ENCODE assay signal across 9 mouse cellular contexts in genomic region chr11:62553633-62554032, GRCm38 (mm10). TPM values are rescaled to one million over a fixed set of nuclear protein-coding genes. Genes with fewer than 3 reads are reported as not detected.
DNase-seq lines count a peak whose midpoint lies in the region; ATAC-seq and TF ChIP-seq lines count a peak whose summit lies in the region.
"Had no signal": no experiment of that assay in that cellular context is flagged by ENCODE, and none has a peak within 500 bp of the region (broad histone marks: within the 10 kb centered on the region; RNA-seq: fewer than 3 reads in every experiment).

No protein-coding gene starts in this region.

- intact Hi-C loops in heart, postnatal 14 days (cut with DNase I) = loop anchor here (2.0 to 5.0 kb wide), 2 partner anchors 21 to 96 kb away; partner anchors contain the start of genes Ncor1, Pigl and Trpv2

- TF ChIP-seq RAD21 in MEL (IDR thresholded peaks at IDR 0.05; ENCODE audit: low read depth, low read length) = no peak

- 77% methylated on average over 5 of the region's 5 CpGs for WGBS in heart, embryonic 16.5 days
- 82% methylated on average over 5 of the region's 5 CpGs for WGBS in hindbrain, embryonic 12.5 days
- WGBS in midbrain, embryonic 12.5 days = 84% methylated on average over 5 of the region's 5 CpGs

- TF ChIP-seq POLR2A in MEL (IDR thresholded peaks at IDR 0.05; ENCODE audit: control insufficient read depth in 1 of 2, insufficient read depth in 1 of 2, low read depth in 1 of 2, low read length in 2 of 2, poor library complexity in 1 of 2) = no peak; a peak in 1 of 4 replicates

- no peak for DNase-seq in heart, postnatal 14 days
- no peak for DNase-seq in MEL (ENCODE audit: low read depth, low spot score)
- DNase-seq in frontal cortex, postnatal 10 days (ENCODE audit: low spot score in 2 of 2) = no peak
- no peak for DNase-seq in right cerebral cortex, postnatal 25 days
- DNase-seq: cerebellum, postnatal 14 days had no signal

- H3K9ac ChIP-seq in heart, embryonic 16.5 days (ENCODE audit: low read length) = peak overlapping the region; percentile 67
- peak overlapping the region; percentile 66 for H3K9ac ChIP-seq in MEL (ENCODE audit: control insufficient read depth, low read depth, low read length, poor library complexity, severe bottlenecking)
- H3K9ac ChIP-seq in hindbrain, embryonic 12.5 days = peak overlapping the region; percentile 47
- H3K9ac ChIP-seq in midbrain, embryonic 12.5 days (replicated peaks) = peak overlapping the region; percentile 56

- no peak overlapping the region for H3K27ac ChIP-seq in heart, embryonic 16.5 days (ENCODE audit: low read length)
- no peak overlapping the region for H3K27ac ChIP-seq in MEL (ENCODE audit: control insufficient read depth, low read depth, low read length)
- no peak overlapping the region for H3K27ac ChIP-seq in hindbrain, embryonic 12.5 days
- no peak overlapping the region for H3K27ac ChIP-seq in midbrain, embryonic 12.5 days (replicated peaks)

- no peaks in the 10 kb centered on the region for H3K9me3 ChIP-seq in heart, embryonic 16.5 days (replicated peaks; ENCODE audit: control insufficient read depth, low read length)
- H3K9me3 ChIP-seq in MEL (replicated peaks; ENCODE audit: insufficient read depth, low read length) = no peaks in the 10 kb centered on the region
- H3K9me3 ChIP-seq in hindbrain, embryonic 12.5 days (replicated peaks) = no peaks in the 10 kb centered on the region
- H3K9me3 ChIP-seq in midbrain, embryonic 12.5 days = no peaks in the 10 kb centered on the region

- peaks cover 27% of the 10 kb centered on the region for H3K79me2 ChIP-seq in MEL (ENCODE audit: control insufficient read depth, insufficient read depth, low read length, poor library complexity)

- no peak for ATAC-seq in heart, embryonic 16.5 days (replicated peaks; ENCODE audit: extremely low read depth, insufficient read depth, low FRiP score)
- no peak for ATAC-seq in hindbrain, embryonic 12.5 days (ENCODE audit: low FRiP score)
- no peak for ATAC-seq in midbrain, embryonic 12.5 days (ENCODE audit: low FRiP score, low read depth)
- ATAC-seq in activated CD4-positive, CD25-positive, alpha-beta regulatory T cell, adult 4 months = no peak

- peaks cover 17% of the 10 kb centered on the region for H3K36me3 ChIP-seq in heart, embryonic 16.5 days (ENCODE audit: control insufficient read depth, insufficient read depth)
- peaks cover 10 to 23% of the 10 kb centered on the region in 2 experiments for H3K36me3 ChIP-seq in MEL (ENCODE audit: control insufficient read depth in 1 of 2, insufficient read depth in 2 of 2, low read length in 2 of 2)
- H3K36me3 ChIP-seq in hindbrain, embryonic 12.5 days = peaks cover 20% of the 10 kb centered on the region; the same call in 1 of the 2 replicates
- peaks cover 29% of the 10 kb centered on the region for H3K36me3 ChIP-seq in midbrain, embryonic 12.5 days

- TF ChIP-seq CTCF in MEL (IDR thresholded peaks at IDR 0.05 in 2 of 3, conservative IDR thresholded peaks at IDR 0.05 in 1 of 3; ENCODE audit: control insufficient read depth in 1 of 3, insufficient read depth in 1 of 3, low read depth in 2 of 3, low read length in 3 of 3, poor library complexity in 1 of 3, severe bottlenecking in 1 of 3) = no peak

- H3K4me2 ChIP-seq in heart, embryonic 16.5 days (ENCODE audit: low read depth, low read length) = peak overlapping the region; percentile 96
- H3K4me2 ChIP-seq in hindbrain, embryonic 12.5 days (replicated peaks) = peak overlapping the region; percentile 98
- H3K4me2 ChIP-seq in midbrain, embryonic 12.5 days (replicated peaks) = peak overlapping the region; percentile 96

- H3K27me3 ChIP-seq in heart, embryonic 16.5 days (ENCODE audit: control insufficient read depth, insufficient read depth, low read length) = no peaks in the 10 kb centered on the region
- no peaks in the 10 kb centered on the region for H3K27me3 ChIP-seq in MEL (ENCODE audit: control insufficient read depth in 1 of 2, insufficient read depth in 2 of 2, low read length in 2 of 2)
- no peaks in the 10 kb centered on the region for H3K27me3 ChIP-seq in hindbrain, embryonic 12.5 days
- no peaks in the 10 kb centered on the region for H3K27me3 ChIP-seq in midbrain, embryonic 12.5 days

- TF ChIP-seq EP300 in MEL (IDR thresholded peaks at IDR 0.05; ENCODE audit: low read depth in 1 of 2, low read length in 2 of 2) = 0 out of 4 replicates have a peak, but pooled peaks of 1 of the 2 experiments have one; percentile 3

- peak overlapping the region; percentile 68 for H3K4me3 ChIP-seq in heart, embryonic 16.5 days (ENCODE audit: low read length)
- H3K4me3 ChIP-seq in MEL (ENCODE audit: control insufficient read depth in 1 of 2, insufficient read depth in 1 of 2, low read depth in 2 of 2, low read length in 2 of 2) = peak overlapping the region; percentile 58 to 73
- H3K4me3 ChIP-seq in hindbrain, embryonic 12.5 days = peak overlapping the region; percentile 47
- H3K4me3 ChIP-seq in midbrain, embryonic 12.5 days = peak overlapping the region; percentile 57

- H3K4me1 ChIP-seq in heart, embryonic 16.5 days (ENCODE audit: control insufficient read depth, insufficient read depth, low read length) = peaks cover 28% of the 10 kb centered on the region
- peaks cover 0 to 16% of the 10 kb centered on the region in 2 experiments; a peak in 3 of 4 replicates for H3K4me1 ChIP-seq in MEL (ENCODE audit: control insufficient read depth in 1 of 2, insufficient read depth in 2 of 2, low read length in 2 of 2)
- H3K4me1 ChIP-seq in hindbrain, embryonic 12.5 days = peaks cover 31% of the 10 kb centered on the region
- H3K4me1 ChIP-seq in midbrain, embryonic 12.5 days = peaks cover 32% of the 10 kb centered on the region

TF ChIP-seq in MEL, 35 proteins besides CTCF, POLR2A, EP300 and RAD21 (continues in another document):
- TF ChIP-seq SIN3A (IDR thresholded peaks at IDR 0.05; ENCODE audit: low read length) (peak; percentile 18; the same call in 1 of the 2 replicates), JUND (IDR thresholded peaks at IDR 0.05; ENCODE audit: low read depth, low read length) (no peak), USF2 (IDR thresholded peaks at IDR 0.05; ENCODE audit: borderline replicate concordance in 1 of 2, insufficient read depth in 1 of 2, low read depth in 1 of 2, low read length in 2 of 2) (no peak), CHD2 (IDR thresholded peaks at IDR 0.05; ENCODE audit: low read length) (no peak; the same call in 1 of the 2 replicates), RCOR1 (IDR thresholded peaks at IDR 0.05; ENCODE audit: low read depth, low read length) (no peak), ZMIZ1 (IDR thresholded peaks at IDR 0.05; ENCODE audit: low read depth, low read length) (no peak), NELFE (IDR thresholded peaks at IDR 0.05; ENCODE audit: low read depth, low read length) (no peak), ZNF384 (IDR thresholded peaks at IDR 0.05; ENCODE audit: low read depth, low read length) (no peak), MAZ (IDR thresholded peaks at IDR 0.05; ENCODE audit: low read depth, low read length) (no peak), MAFK (IDR thresholded peaks at IDR 0.05; ENCODE audit: borderline replicate concordance, low read depth, low read length) (0 out of 2 replicates have a peak, but pooled peaks have one; percentile 3), ETS1 (IDR thresholded peaks at IDR 0.05; ENCODE audit: low read depth, low read length) (no peak), ELF1 (IDR thresholded peaks at IDR 0.05; ENCODE audit: low read depth, low read length) (no peak), GABPA (IDR thresholded peaks at IDR 0.05; ENCODE audit: low read depth, low read length) (no peak), KAT2A (conservative IDR thresholded peaks at IDR 0.05; ENCODE audit: low read depth, low read length) (no peak), MEF2A (IDR thresholded peaks at IDR 0.05; ENCODE audit: extremely low read depth, insufficient replicate concordance, low read depth, low read length, poor library complexity, severe bottlenecking) (no peak), MAX (IDR thresholded peaks at IDR 0.05; ENCODE audit: low read length) (no peak)

RNA-seq across cellular contexts. Expression of gene Ubb, which starts 2.7 kb away (rescaled TPM):
- polyA plus RNA-seq in heart, embryonic 16.5 days (2015; fragmentation: Nextera tagmentation; extraction: Ambion mirVana) = 2,482 and 2,483 TPM in 2 replicates
- 100 to 1,000 TPM; 658 to 665 TPM for total RNA-seq in heart, postnatal 14 days (2021)
- 1,877 and 1,965 TPM in 2 replicates for total RNA-seq in MEL (2012; rRNA removed)
- polyA plus RNA-seq in MEL (2012; ENCODE audit: insufficient read depth in 1 of 2, insufficient read length in 2 of 2, low read depth in 1 of 2, low replicate concordance in 2 of 2, missing spikeins in 1 of 2) = 1,000 to 10,000 TPM in 1 of 2 experiments, not detected in 1; 1,800 TPM
- 3,674 and 3,736 TPM in 2 replicates for polyA plus RNA-seq in hindbrain, embryonic 12.5 days (2016; fragmentation: Nextera tagmentation; extraction: Ambion mirVana)
- 3,778 and 3,810 TPM in 2 replicates for polyA plus RNA-seq in midbrain, embryonic 12.5 days (2016; fragmentation: Nextera tagmentation; extraction: Ambion mirVana)
- 1,000 to 10,000 TPM; 5,033 to 6,460 TPM for polyA plus RNA-seq in activated CD4-positive, CD25-positive, alpha-beta regulatory T cell, adult 4 months (2017; shearing (Covaris generic))

RNA-seq across cellular contexts. Expression of gene Cenpv, which starts 14.6 kb away (rescaled TPM):
- polyA plus RNA-seq in heart, embryonic 16.5 days (2015; fragmentation: Nextera tagmentation; extraction: Ambion mirVana) = 18.0 and 21.4 TPM in 2 replicates
- total RNA-seq in heart, postnatal 14 days (2021) = 10 to 100 TPM; 16.8 to 20.0 TPM
- 150 and 178 TPM in 2 replicates for total RNA-seq in MEL (2012; rRNA removed)
- polyA plus RNA-seq in MEL (2012; ENCODE audit: insufficient read depth in 1 of 2, insufficient read length in 2 of 2, low read depth in 1 of 2, low replicate concordance in 2 of 2, missing spikeins in 1 of 2) = 1,000 to 10,000 TPM in 1 of 2 experiments, 100 to 1,000 TPM in 1; 149 to 2,878 TPM
- polyA plus RNA-seq in hindbrain, embryonic 12.5 days (2016; fragmentation: Nextera tagmentation; extraction: Ambion mirVana) = 47.2 and 51.6 TPM in 2 replicates
- 73.6 and 86.9 TPM in 2 replicates for polyA plus RNA-seq in midbrain, embryonic 12.5 days (2016; fragmentation: Nextera tagmentation; extraction: Ambion mirVana)
- polyA plus RNA-seq in activated CD4-positive, CD25-positive, alpha-beta regulatory T cell, adult 4 months (2017; shearing (Covaris generic)) = 1 to 10 TPM in 1 of 2 experiments, not detected in 1; 2.4 TPM

RNA-seq across cellular contexts. Expression of gene Trpv2, which starts 20.7 kb away (rescaled TPM):
- 6.1 and 6.8 TPM in 2 replicates for polyA plus RNA-seq in heart, embryonic 16.5 days (2015; fragmentation: Nextera tagmentation; extraction: Ambion mirVana)
- 1 to 10 TPM; 3.4 to 4.5 TPM for total RNA-seq in heart, postnatal 14 days (2021)
- total RNA-seq in MEL (2012; rRNA removed) = 30.4 and 32.0 TPM in 2 replicates
- polyA plus RNA-seq in MEL (2012; ENCODE audit: insufficient read depth in 1 of 2, insufficient read length in 2 of 2, low read depth in 1 of 2, low replicate concordance in 2 of 2, missing spikeins in 1 of 2) = 10 to 100 TPM in 1 of 2 experiments, not detected in 1; 30.0 TPM
- polyA plus RNA-seq in hindbrain, embryonic 12.5 days (2016; fragmentation: Nextera tagmentation; extraction: Ambion mirVana) = 10.8 and 14.3 TPM in 2 replicates
- polyA plus RNA-seq in midbrain, embryonic 12.5 days (2016; fragmentation: Nextera tagmentation; extraction: Ambion mirVana) = 10.9 and 12.7 TPM in 2 replicates
- 10 to 100 TPM; 76.8 to 79.0 TPM for polyA plus RNA-seq in activated CD4-positive, CD25-positive, alpha-beta regulatory T cell, adult 4 months (2017; shearing (Covaris generic))
